Mouse (Mus musculus): ENCODE measurements around the gene Pkig.

DNA sequence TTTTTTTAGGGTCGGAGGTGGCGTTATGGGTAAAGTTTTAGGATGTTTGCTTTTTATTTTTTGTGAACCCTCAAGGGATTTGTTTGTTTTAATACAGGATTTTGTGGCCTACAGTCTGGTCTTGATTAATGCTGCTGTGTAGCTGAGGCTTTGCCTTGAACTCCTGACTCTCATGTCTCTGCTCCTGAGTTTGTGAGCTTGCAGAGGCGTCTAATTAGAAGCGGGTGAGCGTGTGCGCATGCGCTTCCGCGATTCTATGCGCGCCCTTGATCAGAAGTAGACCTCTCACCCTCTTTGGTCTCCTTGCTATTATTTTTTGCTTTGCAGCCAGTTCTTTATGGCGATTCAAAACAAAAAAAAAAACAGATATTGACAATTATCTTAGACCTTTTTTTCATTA is 1.2 kb downstream of the Pkig start:
- no peak for TF ChIP-seq POLR2A (IDR thresholded peaks at IDR 0.05; ENCODE audit: low read depth, low read length)
- no peak for TF ChIP-seq CTCF (IDR thresholded peaks at IDR 0.05; ENCODE audit: extremely low read depth, insufficient read depth, insufficient read length, insufficient replicate concordance)
